Mouse (Mus musculus): Measurements from ENCODE around the gene Ank3. TPM values are rescaled to one million over a fixed set of nuclear protein-coding genes. Genes with fewer than 3 reads are reported as not detected.

Gene Ank3
- polyA plus RNA-seq, 1 experiment from 2014 or later = 30.6 TPM

DNA sequence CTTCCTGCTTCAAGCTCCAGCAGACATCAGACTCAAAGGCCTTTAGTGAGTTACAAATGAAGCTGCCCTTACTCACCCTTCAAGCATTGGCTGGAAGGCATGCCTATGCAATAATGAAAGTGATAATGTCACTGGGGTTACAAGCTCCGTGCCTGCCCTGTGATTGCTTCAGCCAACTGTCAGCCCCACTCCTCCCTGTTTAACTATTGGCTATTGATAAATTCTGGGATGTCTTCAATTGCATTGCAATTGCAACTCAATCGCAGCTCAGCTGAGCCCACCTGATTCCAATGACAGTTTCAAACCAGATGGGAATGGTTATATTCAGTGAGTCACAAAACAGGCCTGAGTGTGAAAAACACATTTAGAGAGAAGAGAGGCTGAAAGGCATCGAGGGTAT lies 80.3 kb downstream of the Ank3 start:
- no peaks in the 10 kb centered on the region for H3K27me3 ChIP-seq
- no peaks in the 10 kb centered on the region for H3K36me3 ChIP-seq
- ATAC-seq (replicated peaks; ENCODE audit: insufficient number of reproducible peaks, insufficient read depth, low FRiP score, low read depth) = no peak
- H3K4me3 ChIP-seq = no peak overlapping the region
- H3K4me2 ChIP-seq = no peak overlapping the region
- H3K9ac ChIP-seq = no peak overlapping the region
- no peak overlapping the region for H3K27ac ChIP-seq
- 59% methylated on average over 3 of the region's 3 CpGs for WGBS
- H3K4me1 ChIP-seq (replicated peaks) = no peaks in the 10 kb centered on the region
- H3K9me3 ChIP-seq (replicated peaks) = no peaks in the 10 kb centered on the region

DNA sequence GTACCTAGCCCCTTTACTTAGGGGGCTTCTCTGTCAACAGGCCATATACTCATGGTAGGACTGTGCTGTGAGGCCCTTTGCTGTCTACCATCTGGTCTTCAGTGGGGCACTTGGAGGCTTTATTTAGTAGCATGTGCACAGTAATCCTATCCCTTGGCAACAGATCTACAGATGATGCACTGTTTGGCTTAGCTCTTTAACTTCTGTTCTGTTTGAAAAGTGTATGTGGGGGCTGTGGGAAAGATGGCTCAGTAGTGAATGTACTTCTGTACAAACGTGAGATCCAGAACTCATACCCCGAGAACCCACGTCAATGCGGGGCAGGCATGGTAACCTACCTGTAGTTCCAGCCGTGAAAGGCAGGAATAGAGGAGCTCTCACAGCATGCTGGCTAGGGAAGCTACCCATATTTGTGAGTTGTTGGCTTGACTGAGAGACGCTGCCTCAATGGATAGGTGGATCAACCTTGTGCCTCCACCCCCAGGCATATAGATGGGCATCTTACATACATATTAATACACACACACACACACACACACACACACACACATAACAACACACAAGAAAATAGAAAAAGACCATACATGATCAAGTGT lies 86.7 kb downstream of the Ank3 start:
- Histone ChIP-seq H3K36me3 (no peaks in the 10 kb centered on the region), H3K27me3 (no peaks in the 10 kb centered on the region), H3K27ac (no peak overlapping the region), H3K4me2 (no peak overlapping the region), H3K9ac (no peak overlapping the region), H3K9me3 (replicated peaks) (no peaks in the 10 kb centered on the region), H3K4me3 (no peak overlapping the region), H3K4me1 (replicated peaks) (no peaks in the 10 kb centered on the region)
- ATAC-seq (replicated peaks; ENCODE audit: insufficient number of reproducible peaks, insufficient read depth, low FRiP score, low read depth) = no peak
- 87% methylated on average over 6 of the region's 6 CpGs for WGBS

DNA sequence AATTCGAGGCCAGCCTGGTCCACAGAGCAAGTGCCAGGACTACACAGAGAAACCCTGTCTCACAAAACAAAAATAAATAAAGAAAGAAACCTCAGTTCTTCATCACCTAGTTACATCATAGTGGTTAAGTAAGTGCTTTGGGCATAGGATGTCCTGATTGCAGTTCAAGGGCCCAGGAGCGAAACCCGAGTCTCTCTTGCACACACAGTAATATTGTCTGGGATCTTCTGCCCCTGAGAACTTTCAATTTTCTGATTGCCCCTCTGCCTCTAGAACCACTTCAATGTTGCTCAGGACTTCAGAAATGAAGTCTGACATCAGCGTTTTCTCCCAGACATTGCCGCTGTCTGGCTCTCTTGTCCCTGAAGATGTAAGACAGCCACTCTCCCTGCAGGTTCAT lies 91.6 kb downstream of the Ank3 start:
- 80% methylated on average over 5 of the region's 5 CpGs for WGBS
- no peak for ATAC-seq (replicated peaks; ENCODE audit: insufficient number of reproducible peaks, insufficient read depth, low FRiP score, low read depth)
- Histone ChIP-seq H3K4me2 (no peak overlapping the region), H3K4me1 (replicated peaks) (no peaks in the 10 kb centered on the region), H3K9me3 (replicated peaks) (no peaks in the 10 kb centered on the region), H3K27ac (no peak overlapping the region), H3K36me3 (no peaks in the 10 kb centered on the region), H3K4me3 (no peak overlapping the region), H3K9ac (no peak overlapping the region), H3K27me3 (no peaks in the 10 kb centered on the region)

DNA sequence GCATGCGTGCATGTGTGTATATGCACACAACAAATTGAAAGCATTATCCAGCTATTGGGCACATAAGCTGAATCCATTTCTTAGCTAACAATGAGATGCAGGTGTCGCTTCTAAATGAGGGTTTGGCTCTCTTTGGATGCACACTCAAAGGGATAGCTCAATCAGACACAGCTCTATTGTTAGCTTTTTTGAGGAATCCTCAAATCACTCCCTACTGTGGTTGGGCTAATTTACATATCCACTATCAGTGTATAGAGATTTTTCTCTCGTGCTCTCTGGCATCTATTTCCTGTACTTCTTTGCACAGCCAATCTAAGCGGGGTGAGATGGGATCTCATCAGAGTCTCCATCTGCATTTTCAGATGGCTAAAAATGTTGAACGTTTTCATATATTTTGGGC lies 93.4 kb downstream of the Ank3 start:
- Histone ChIP-seq H3K4me1 (replicated peaks) (no peaks in the 10 kb centered on the region), H3K4me3 (no peak overlapping the region), H3K9me3 (replicated peaks) (no peaks in the 10 kb centered on the region), H3K27ac (no peak overlapping the region), H3K27me3 (no peaks in the 10 kb centered on the region), H3K36me3 (no peaks in the 10 kb centered on the region), H3K4me2 (no peak overlapping the region), H3K9ac (no peak overlapping the region)
- 68% methylated on average over 5 of the region's 5 CpGs for WGBS
- ATAC-seq (replicated peaks; ENCODE audit: insufficient number of reproducible peaks, insufficient read depth, low FRiP score, low read depth) = no peak

DNA sequence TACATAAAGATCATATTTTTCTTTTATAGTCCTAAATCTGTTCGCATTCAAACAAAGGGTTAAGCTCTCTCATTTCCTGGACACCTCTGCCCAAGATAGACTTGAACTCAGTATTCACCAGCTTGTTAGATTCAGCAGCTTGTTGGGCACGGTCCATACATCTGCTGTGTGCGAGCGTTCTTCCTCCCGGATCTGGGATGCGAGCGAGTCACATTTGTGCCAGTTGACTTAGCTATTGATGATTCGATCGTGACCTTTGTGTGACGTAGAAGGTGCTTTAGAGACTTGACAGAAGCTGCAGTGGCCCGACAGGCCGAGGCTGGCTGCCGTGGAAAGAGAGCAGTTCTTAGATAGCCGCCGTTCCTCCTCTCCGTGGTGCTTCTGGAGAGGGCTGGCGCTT lies 98.8 kb downstream of the Ank3 start:
- no peak for ATAC-seq (replicated peaks; ENCODE audit: insufficient number of reproducible peaks, insufficient read depth, low FRiP score, low read depth)
- Histone ChIP-seq H3K27me3 (no peaks in the 10 kb centered on the region), H3K36me3 (no peaks in the 10 kb centered on the region), H3K9ac (no peak overlapping the region), H3K4me2 (no peak overlapping the region), H3K9me3 (replicated peaks) (no peaks in the 10 kb centered on the region), H3K4me1 (replicated peaks) (peaks cover 7% of the 10 kb centered on the region), H3K4me3 (no peak overlapping the region), H3K27ac (no peak overlapping the region)
- WGBS = 72% methylated on average over 17 of the region's 17 CpGs

DNA sequence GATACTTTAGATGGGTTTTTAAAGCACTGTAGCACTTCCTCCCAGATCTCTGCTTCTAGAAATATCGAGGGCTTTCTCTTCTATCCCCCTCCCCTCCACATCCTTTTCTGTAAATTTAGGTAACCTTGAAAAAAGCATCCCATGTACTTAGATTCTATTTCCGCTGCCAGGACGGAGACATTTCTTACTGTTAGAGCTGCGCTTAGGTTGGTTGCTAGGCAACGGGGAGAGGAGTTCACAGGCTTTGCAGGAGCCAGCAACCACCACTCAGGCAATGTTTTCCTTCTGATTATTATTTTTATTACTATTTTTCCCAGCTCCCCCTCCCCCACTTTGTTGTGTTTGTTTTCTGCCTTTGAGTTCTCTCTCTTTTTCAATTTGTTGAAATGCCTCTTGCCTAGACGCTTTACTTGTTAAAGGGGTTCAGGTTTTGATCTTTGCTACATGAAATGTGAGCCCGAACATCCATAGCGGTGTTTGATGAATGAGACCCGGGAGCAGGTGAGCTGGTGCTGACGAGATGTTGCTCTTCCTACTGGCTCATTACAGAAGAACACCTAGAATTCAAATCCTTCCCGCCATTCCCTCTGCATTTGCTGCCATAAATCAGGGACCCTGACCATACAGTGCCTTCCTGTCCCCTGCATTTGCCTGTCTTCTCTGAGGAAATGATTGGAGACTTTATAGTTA lies 101.7 kb downstream of the Ank3 start:
- Histone ChIP-seq H3K9ac (no peak overlapping the region), H3K4me1 (replicated peaks) (peaks cover 11% of the 10 kb centered on the region), H3K36me3 (no peaks in the 10 kb centered on the region), H3K4me2 (no peak overlapping the region), H3K9me3 (replicated peaks) (no peaks in the 10 kb centered on the region), H3K4me3 (no peak overlapping the region), H3K27ac (no peak overlapping the region), H3K27me3 (no peaks in the 10 kb centered on the region)
- WGBS = 53% methylated on average over 11 of the region's 11 CpGs
- no peak for ATAC-seq (replicated peaks; ENCODE audit: insufficient number of reproducible peaks, insufficient read depth, low FRiP score, low read depth)

DNA sequence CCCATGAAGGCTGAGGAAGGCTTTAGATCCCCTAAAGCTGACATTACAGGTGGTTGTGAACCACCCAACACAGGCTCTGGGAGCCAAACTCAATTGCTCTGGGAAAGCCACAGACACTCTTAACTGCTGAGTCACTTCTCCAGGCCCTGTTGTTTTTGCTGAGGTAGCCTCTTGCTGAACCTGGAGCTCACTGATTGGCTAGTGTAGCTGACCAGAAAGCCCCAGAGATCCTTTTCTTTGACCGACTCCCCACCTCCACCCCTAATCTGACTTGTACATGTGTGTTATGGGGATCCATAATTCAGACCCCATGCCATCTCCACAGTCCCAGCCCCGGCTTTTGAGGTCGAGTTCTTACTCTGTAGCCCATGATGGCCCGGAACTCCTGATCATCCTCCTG lies 105.2 kb downstream of the Ank3 start:
- no peaks in the 10 kb centered on the region for H3K9me3 ChIP-seq (replicated peaks)
- WGBS = 84% methylated on average over 4 of the region's 4 CpGs
- no peaks in the 10 kb centered on the region for H3K27me3 ChIP-seq
- peaks cover 11% of the 10 kb centered on the region for H3K4me1 ChIP-seq (replicated peaks)
- H3K27ac ChIP-seq = no peak overlapping the region
- no peak overlapping the region for H3K9ac ChIP-seq
- no peak overlapping the region for H3K4me2 ChIP-seq
- H3K36me3 ChIP-seq = no peaks in the 10 kb centered on the region
- no peak for ATAC-seq (replicated peaks; ENCODE audit: insufficient number of reproducible peaks, insufficient read depth, low FRiP score, low read depth)
- no peak overlapping the region for H3K4me3 ChIP-seq

DNA sequence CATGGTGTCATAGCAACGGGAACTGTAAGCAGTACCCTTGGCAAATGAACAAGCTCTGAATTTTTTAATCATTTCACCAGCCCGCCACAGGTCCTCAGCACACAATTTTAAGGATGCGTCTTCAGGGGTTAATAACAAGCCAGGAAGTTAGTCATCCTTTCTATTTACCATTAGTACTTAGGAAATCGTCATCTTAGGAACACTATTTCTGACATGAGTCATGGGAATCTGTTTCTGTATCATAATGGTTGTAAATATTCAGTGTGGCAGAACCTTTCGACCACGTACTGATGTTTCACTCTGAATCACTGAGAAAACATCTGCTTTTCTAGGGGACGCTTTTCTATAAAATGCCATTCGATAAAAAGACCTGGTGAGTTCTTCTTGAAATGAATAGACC lies 109.1 kb downstream of the Ank3 start:
- no peak for ATAC-seq (replicated peaks; ENCODE audit: insufficient number of reproducible peaks, insufficient read depth, low FRiP score, low read depth)
- Histone ChIP-seq H3K4me2 (no peak overlapping the region), H3K36me3 (no peaks in the 10 kb centered on the region), H3K27ac (no peak overlapping the region), H3K9me3 (replicated peaks) (no peaks in the 10 kb centered on the region), H3K4me3 (no peak overlapping the region), H3K9ac (no peak overlapping the region), H3K27me3 (no peaks in the 10 kb centered on the region), H3K4me1 (replicated peaks) (peaks cover 1% of the 10 kb centered on the region)
- WGBS = 78% methylated on average over 8 of the region's 8 CpGs

DNA sequence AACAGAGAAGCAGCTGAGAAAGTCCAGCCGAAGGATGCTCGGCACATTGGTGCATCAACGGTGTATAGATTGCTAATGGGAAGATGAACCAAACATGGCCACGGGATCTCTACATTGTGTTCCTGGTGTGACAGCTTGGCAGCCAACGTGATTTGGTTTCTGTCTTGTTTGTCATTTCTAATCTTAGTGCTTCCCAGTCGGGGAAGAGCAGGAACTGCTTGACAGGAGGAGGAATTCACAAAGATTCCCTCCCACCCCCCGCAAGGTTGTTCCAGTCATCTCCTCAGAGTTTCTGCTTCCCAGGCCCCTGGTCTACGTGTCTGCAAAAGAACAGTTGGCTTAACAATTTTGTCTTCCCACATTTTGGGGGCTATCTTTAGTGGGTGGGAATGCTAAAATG lies 111.8 kb downstream of the Ank3 start:
- no peak for ATAC-seq (replicated peaks; ENCODE audit: insufficient number of reproducible peaks, insufficient read depth, low FRiP score, low read depth)
- Histone ChIP-seq H3K27me3 (no peaks in the 10 kb centered on the region), H3K9ac (no peak overlapping the region), H3K9me3 (replicated peaks) (no peaks in the 10 kb centered on the region), H3K4me3 (no peak overlapping the region), H3K4me2 (no peak overlapping the region), H3K27ac (no peak overlapping the region), H3K36me3 (no peaks in the 10 kb centered on the region), H3K4me1 (replicated peaks) (no peaks in the 10 kb centered on the region)
- WGBS = 55% methylated on average over 8 of the region's 8 CpGs

DNA sequence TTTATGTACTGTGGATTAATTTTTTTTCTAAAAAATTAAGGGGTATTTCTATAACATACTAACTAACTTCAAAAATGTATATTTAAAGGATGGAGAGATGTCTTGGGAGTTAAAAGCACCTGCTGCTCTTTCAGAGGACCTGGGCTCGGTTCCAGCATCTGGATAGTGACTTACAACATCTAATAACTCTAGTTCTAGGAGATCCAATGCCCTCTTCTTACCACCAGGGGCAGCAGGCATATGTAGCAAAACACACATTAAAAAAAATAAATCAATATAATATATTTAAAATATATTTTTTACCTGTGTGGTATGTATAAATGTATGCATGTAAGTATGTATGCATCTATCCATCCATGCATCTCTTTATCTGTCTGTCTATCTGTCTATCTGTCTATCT lies 112.7 kb downstream of the Ank3 start:
- no peak for ATAC-seq (replicated peaks; ENCODE audit: insufficient number of reproducible peaks, insufficient read depth, low FRiP score, low read depth)

DNA sequence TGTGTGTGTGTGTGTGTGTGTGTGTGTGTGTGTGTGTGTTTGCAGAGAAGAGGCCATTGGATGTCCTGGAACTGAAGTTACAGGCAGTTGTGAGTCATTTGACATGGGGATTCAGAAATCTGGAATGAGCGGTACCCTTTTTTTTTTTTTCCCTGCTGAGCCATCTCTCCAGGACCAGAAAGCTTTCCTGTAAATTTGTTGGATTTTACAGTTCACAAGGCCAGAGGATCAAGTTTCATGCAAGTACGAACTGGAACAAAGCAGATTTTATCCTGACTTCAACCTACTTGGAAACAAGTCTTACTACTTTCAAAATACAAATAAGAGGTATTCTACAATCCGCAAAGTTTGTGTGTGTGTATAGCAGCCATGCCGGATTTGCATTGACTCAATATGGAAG lies 123.4 kb downstream of the Ank3 start:
- H3K27ac ChIP-seq = no peak overlapping the region
- no peaks in the 10 kb centered on the region for H3K27me3 ChIP-seq
- H3K36me3 ChIP-seq = no peaks in the 10 kb centered on the region
- no peaks in the 10 kb centered on the region for H3K4me1 ChIP-seq (replicated peaks)
- 73% methylated on average over 4 of the region's 4 CpGs for WGBS
- no peak overlapping the region for H3K4me3 ChIP-seq
- no peak overlapping the region for H3K4me2 ChIP-seq
- ATAC-seq (replicated peaks; ENCODE audit: insufficient number of reproducible peaks, insufficient read depth, low FRiP score, low read depth) = no peak
- H3K9ac ChIP-seq = no peak overlapping the region
- H3K9me3 ChIP-seq (replicated peaks) = no peaks in the 10 kb centered on the region

More for the DNA sequence above, 112.7 kb downstream of the Ank3 start:
- Histone ChIP-seq H3K9ac (no peak overlapping the region), H3K27me3 (no peaks in the 10 kb centered on the region), H3K27ac (no peak overlapping the region), H3K4me1 (replicated peaks) (no peaks in the 10 kb centered on the region), H3K9me3 (replicated peaks) (no peaks in the 10 kb centered on the region), H3K36me3 (no peaks in the 10 kb centered on the region), H3K4me2 (no peak overlapping the region), H3K4me3 (no peak overlapping the region)
- WGBS = 65% methylated on average over 1 of the region's 1 CpGs

DNA sequence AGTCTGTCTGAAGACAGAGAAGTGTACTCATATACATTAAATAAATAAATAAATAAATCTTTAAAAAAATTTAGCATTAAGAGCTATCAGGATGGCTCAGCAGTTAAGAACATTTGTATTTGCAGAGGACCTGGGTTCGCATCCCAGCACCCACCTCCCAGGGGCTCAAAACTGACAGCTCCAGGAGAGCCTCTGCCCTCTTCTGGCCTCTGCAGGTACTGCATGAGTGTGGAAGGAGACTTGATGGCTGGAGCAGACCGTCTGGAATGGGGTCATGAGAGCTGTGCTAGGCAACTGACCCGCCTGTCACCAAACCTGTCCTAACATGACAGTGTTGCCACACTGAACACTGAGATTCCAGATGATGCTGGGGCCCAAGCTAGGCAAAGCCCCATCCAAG lies 124.6 kb downstream of the Ank3 start:
- Histone ChIP-seq H3K4me1 (replicated peaks) (no peaks in the 10 kb centered on the region), H3K27ac (no peak overlapping the region), H3K9me3 (replicated peaks) (no peaks in the 10 kb centered on the region), H3K36me3 (no peaks in the 10 kb centered on the region), H3K4me2 (no peak overlapping the region), H3K27me3 (no peaks in the 10 kb centered on the region), H3K4me3 (no peak overlapping the region), H3K9ac (no peak overlapping the region)
- ATAC-seq (replicated peaks; ENCODE audit: insufficient number of reproducible peaks, insufficient read depth, low FRiP score, low read depth) = no peak
- 81% methylated on average over 3 of the region's 3 CpGs for WGBS

Measured in heart, embryonic 15.5 days (tissue).